Mouse (Mus musculus): ENCODE measurements around the gene Gpn2.

The Gpn2 gene

GRCm38 (mm10) chr4:133584059-133584951, at the start of gene Gpn2:
Gene Gpn2 (plus strand): TSS chr4:133584362.
- peak; percentile 35 for DNase-seq (ENCODE audit: low spot score)

DNA sequence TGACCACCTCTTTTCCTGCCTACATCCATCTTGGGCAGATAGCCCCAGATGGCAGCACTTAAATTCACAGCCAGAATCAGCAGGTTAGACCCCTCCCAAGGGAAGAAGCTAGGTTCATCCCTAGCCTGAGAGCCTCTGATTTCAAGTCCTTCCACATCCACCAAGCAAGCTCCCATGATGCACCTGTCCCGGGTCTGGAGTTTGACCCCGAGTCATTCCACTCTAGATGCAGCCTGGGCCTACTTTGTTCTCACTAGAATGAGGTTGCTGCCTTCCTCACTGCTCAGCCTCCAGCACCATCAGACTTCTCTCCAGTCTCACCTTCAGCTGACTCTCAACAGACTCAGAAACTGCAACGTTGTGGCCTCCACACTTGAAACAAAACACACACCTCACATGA, 48.1 kb upstream of the Gpn2 start:
- DNase-seq (ENCODE audit: low spot score), result no peak

- DNase-seq (ENCODE audit: low spot score), result no peak
Observed at GRCm38 (mm10) chr4:133536652-133537051, 47.5 kb upstream of the Gpn2 start.

- peak; percentile 85 for DNase-seq (ENCODE audit: low spot score)
Observed at GRCm38 (mm10) chr4:133545272-133546231, 38.6 kb upstream of the Gpn2 start, which contains the start of gene Nudc. Gene Nudc (minus strand): TSS chr4:133545996.

DNA sequence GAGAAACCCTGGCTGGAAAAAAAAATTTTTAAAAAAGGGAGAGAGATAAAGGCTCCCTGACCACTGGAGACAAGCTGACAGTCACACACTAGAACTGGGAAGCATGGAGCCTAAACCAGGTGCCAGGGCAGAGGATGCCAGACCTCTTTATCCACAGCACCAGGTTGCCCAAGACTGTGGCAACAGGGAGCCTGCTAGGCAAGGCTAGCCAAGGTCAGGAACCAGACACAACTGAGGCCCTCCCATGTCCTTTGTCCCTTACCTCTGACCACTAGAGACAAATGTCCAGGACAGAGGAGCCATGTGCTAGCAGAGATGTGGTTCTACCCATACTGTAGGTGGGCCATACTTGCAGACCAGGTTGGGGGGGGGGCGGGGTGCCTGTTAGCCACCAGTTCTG, 32.1 kb upstream of the Gpn2 start:
- no peak for DNase-seq (ENCODE audit: low spot score)

- no peak for DNase-seq (ENCODE audit: low spot score)
Observed at GRCm38 (mm10) chr4:133552768-133553447, 31.3 kb upstream of the Gpn2 start, which contains the start of gene Nr0b2. Gene Nr0b2 (plus strand): TSS chr4:133553376.

GRCm38 (mm10) chr4:133553448-133554330, 30.5 kb upstream of the Gpn2 start:
- DNase-seq (ENCODE audit: low spot score), result no peak

DNA sequence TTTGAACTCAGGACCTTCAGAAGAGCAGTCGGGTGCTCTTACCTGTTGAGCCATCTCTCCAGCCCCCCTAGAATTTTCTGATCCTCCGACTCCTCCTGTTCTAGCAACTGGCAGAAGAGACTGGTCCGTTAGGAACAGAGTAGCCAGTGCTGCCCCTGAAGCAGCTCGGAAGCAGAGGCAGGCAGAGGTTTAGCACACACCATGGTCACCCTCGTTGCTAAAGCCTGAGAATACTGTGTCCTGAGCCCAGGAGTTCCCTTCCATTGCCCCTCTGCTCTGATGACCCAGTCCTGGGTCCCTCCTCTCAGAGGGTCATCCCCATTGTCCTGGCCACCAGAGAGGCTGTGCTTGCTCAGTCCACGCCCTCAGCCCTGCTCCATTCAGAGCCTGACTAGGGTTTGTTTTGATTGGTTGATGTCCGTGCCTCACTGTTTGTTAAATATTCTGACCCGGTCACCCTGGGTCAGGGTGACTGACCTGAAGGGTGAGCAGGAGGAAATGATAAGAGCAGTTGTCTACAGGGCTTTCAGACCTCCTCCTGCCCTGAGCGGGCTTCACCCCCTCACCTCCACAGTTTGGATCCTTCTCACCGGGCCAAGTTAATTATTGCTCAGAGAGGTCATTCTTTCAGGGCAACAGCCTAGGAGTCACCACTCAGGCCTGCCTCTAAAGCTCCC, 27.0 kb upstream of the Gpn2 start:
- DNase-seq (ENCODE audit: low spot score), result no peak

DNA sequence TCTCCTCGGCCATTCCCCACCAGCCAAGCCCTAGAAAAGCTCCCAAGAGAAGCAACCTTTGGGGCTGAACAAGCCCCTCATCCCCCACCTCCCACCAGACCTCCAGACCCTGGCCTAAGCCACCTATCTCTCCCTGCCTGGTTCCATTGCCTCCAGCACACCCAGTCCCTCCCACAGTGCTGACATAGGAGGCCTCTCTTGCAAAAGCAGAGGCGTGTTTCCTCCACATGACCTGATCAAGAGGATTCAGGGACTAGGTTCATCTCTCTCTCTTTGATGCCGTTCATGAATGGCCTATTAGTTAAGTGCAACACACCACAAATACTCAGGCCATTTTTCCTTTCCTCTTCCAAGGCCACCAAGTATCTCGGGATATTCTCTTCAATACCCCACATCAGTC, 24.3 kb upstream of the Gpn2 start:
- no peak for DNase-seq (ENCODE audit: low spot score)

- no peak for DNase-seq (ENCODE audit: low spot score)
Observed at GRCm38 (mm10) chr4:133561622-133562021, 22.5 kb upstream of the Gpn2 start.

DNA sequence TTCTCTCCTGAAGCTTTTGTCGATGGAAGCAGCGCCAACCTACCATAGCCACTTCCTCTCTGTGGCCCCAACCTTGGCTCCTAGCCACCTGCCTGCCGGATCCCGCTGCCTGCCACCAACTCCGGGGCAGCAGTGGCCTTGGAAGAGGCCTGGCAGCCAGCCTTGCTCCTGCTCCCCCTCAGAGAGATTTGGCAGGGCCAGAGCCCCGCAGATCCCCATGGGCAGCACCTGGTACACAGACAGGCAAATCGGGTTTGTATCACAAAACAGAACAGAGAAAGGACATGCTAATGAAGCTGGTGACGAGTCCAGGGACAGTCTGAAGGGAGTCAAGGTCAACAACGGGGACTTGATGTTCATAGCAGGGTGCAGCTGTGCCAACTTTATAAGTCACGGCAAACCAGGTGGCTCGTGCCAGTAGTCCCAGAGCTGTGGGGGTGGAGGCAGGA, 21.0 kb upstream of the Gpn2 start:
- no peak for DNase-seq (ENCODE audit: low spot score)

DNA sequence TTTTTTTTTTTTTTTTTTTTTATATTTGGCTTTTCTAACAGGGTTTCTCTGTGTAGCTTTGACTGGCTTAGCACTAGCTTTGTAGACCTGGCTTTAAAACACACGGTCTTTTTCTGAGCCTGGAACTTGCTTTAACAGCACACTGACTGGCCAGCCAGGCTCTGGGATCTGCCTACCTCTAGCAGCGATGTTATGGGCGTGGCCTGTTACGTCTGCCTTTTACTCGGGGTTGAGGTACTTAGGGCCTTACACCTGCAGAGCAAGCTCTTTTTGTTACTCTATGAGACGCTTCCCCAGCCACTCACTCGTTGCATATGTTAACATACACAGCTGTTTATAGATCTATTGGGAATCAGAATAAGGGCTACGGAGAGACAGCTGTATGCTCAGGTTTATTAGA, 16.9 kb upstream of the Gpn2 start:
- no peak for DNase-seq (ENCODE audit: low spot score)

- DNase-seq (ENCODE audit: low spot score), result no peak
Observed at GRCm38 (mm10) chr4:133569291-133570065, 14.7 kb upstream of the Gpn2 start.

DNA sequence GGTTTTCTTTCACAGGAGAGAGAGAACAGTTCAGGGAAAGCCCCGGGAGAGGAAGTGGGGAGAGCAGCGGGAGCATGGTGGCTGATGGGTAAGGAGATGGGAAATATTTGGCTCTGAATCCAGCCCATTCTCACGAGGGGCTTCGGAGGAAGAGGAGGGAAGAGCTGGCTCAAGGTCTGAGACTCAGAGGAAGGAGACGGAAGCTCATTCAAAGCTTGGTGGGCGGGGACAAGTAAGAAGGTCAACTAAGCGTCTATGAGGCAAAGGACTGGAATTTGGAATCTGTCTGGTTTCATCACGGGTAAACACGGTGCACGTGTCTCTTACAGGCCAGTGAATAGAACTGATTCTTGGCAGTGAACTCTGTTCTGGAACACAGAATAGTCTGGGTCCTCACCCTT, 14.1 kb upstream of the Gpn2 start:
- no peak for DNase-seq (ENCODE audit: low spot score)

- peak; percentile 80 for DNase-seq (ENCODE audit: low spot score)
Observed at GRCm38 (mm10) chr4:133574070-133574842, 9.9 kb upstream of the Gpn2 start, which contains the start of gene Gpatch3. Gene Gpatch3 (plus strand): TSS chr4:133574745.

DNA sequence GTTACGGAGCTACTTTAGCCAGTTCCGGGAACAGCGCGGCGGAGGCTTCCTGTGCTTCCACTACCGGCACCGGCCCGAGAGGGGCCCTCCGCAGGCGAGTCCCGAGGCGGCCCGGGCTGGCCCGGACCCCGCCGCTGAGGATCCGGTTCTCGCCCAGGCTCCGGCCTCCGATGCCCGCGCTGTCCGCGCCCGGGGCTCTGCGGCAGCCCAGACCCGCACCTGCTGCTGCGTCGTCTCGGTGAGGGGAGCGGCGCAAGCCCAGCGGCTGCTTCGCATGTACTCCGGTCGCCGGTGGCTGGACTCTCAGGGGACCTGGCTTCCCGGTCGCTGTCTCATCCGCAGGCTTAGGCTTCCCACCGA, 9.3 kb upstream of the Gpn2 start:
- DNase-seq (ENCODE audit: low spot score), result no peak

DNA sequence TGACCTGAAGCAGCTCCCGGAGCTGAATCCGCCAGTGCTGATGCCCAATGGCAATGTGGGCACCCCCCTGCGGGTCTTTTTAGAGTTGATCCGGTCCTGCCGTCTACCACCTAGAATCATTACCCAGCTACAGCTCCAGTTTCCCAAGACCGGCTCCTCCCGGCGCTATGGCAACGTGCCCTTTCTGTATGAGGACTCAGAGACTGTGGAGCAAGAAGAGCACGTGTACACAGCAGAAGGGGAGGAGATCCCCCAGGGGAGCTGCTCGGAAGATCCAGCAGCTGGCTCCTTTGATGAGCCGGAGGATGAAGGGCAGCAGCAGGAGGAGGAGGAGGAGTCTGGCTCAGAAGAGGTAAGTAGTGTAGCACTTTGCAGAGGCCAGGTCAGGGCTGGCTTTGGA, 6.2 kb upstream of the Gpn2 start:
- DNase-seq (ENCODE audit: low spot score), result no peak

- DNase-seq (ENCODE audit: low spot score), result no peak
Observed at GRCm38 (mm10) chr4:133583690-133584058, 488 bp upstream of the Gpn2 start.

DNA sequence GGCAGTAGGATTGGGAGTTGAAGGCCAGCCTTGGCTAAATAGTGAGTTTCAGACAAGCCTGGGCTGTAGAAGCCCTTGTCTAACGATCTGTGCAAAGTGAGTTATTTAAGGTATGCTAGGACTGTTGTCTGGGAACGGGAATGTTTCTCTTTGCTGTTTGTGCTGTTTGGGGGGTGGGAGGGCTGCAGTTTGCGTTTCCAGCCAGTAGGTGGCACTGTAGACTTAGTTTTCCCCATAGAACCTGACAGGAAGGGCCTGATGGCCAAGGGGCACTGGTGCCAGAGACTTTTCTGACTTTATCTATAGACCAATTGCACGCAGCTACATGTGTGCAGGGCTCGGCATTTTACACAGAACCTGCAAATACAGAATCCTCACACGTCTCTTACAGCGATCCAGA, 8.4 kb downstream of the Gpn2 start:
- DNase-seq (ENCODE audit: low spot score), result peak; percentile 22

All from ovary, postnatal 10 days (tissue).